Mouse (Mus musculus): Measurements from ENCODE around the gene Plekhh1. TPM values are rescaled to one million over a fixed set of nuclear protein-coding genes. Genes with fewer than 3 reads are reported as not detected.

Gene Plekhh1
- polyA plus RNA-seq, 1 experiment from 2014 or later, result 2.3 TPM

DNA sequence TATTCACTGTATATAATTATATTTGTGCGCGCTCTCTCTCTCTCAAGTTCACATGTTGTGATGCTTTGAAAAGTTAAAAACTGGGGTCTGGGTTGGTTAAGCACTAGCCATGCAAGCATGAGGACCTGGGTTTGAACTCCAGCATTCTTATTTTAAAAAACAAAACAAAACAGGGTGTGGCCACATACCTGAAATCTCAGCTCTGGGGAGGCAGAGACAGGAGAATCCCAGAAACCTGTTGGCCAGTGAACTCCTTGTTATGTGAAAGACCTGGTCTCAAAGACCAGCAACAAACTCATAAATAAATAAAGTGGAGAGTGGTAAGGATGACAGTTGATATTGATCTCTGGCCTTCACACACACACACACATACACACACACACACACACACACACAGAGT lies 5.4 kb downstream of the Plekhh1 start:
- WGBS, result 97% methylated on average over 2 of the region's 2 CpGs
- Histone ChIP-seq H3K9me3 (no peaks in the 10 kb centered on the region), H3K27me3 (replicated peaks) (peaks cover 8% of the 10 kb centered on the region), H3K36me3 (no peaks in the 10 kb centered on the region), H3K4me2 (no peak overlapping the region), H3K4me1 (peaks cover 8% of the 10 kb centered on the region; the same call in 1 of the 2 replicates), H3K4me3 (no peak overlapping the region), H3K9ac (no peak overlapping the region), H3K27ac (replicated peaks) (no peak overlapping the region)
- ATAC-seq (ENCODE audit: extremely low read depth, insufficient number of reproducible peaks, low FRiP score, low TSS enrichment), result no peak

DNA sequence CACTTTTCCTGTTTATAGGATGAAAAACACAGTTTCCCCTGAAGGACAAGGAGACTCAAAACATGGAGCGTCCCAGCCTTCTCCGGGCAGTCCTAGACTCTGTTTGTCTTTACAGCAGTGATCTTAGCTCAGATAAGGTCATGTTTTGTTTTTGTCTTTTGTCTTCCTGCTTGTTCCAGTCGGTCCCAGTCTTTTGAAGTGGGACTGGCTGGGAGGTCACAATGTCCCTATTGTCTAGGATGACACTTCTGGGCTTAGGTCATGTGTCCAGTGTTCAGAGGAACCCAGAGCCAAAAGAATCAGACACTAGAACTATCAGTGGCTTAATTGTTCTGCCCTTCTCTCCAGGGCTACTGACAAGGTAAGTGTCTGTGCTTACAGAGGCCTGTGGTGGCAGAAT lies 6.4 kb downstream of the Plekhh1 start:
- Histone ChIP-seq H3K4me2 (no peak overlapping the region), H3K9me3 (no peaks in the 10 kb centered on the region), H3K36me3 (0 out of 2 replicates have a peak, but pooled peaks cover under 1% of the 10 kb centered on the region), H3K27ac (replicated peaks) (no peak overlapping the region), H3K27me3 (replicated peaks) (peaks cover 8% of the 10 kb centered on the region), H3K4me3 (no peak overlapping the region), H3K4me1 (no peaks in the 10 kb centered on the region), H3K9ac (no peak overlapping the region)
- ATAC-seq (ENCODE audit: extremely low read depth, insufficient number of reproducible peaks, low FRiP score, low TSS enrichment), result no peak
- WGBS, result 37% methylated on average over 3 of the region's 3 CpGs

DNA sequence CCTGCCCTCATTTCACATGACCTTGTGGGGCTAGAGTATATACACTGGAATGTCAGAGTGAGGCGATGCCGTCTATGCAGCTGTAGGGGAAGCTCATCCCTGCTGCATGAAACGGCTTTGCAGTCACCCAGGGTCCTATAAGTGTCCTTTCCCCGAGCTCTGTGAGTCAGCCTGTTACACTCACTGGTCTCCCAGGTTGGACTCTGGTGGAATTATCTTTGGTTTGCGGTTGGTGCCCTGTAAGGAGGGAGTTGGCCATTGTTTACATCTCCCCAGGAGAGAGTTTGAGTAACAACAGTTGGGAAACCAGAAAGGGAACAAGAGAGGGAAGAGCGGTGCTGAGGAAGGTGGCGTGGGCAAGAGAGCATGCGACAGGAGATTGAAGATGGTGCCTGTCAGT lies 10.7 kb downstream of the Plekhh1 start:
- H3K4me1 ChIP-seq, result peaks cover 6% of the 10 kb centered on the region
- no peaks in the 10 kb centered on the region for H3K9me3 ChIP-seq
- H3K9ac ChIP-seq, result no peak overlapping the region
- peaks cover 28% of the 10 kb centered on the region for H3K27me3 ChIP-seq (replicated peaks)
- no peak overlapping the region for H3K4me2 ChIP-seq
- no peak overlapping the region for H3K27ac ChIP-seq (replicated peaks)
- peaks cover 13% of the 10 kb centered on the region for H3K36me3 ChIP-seq
- 65% methylated on average over 8 of the region's 8 CpGs for WGBS
- H3K4me3 ChIP-seq, result no peak overlapping the region
- no peak for ATAC-seq (ENCODE audit: extremely low read depth, insufficient number of reproducible peaks, low FRiP score, low TSS enrichment)

GRCm38 (mm10) chr12:79040201-79040827 lies 11.4 kb downstream of the Plekhh1 start:
- Histone ChIP-seq H3K9me3 (no peaks in the 10 kb centered on the region), H3K9ac (no peak overlapping the region), H3K27ac (replicated peaks) (no peak overlapping the region), H3K27me3 (replicated peaks) (peaks cover 23% of the 10 kb centered on the region), H3K36me3 (peaks cover 14% of the 10 kb centered on the region), H3K4me2 (no peak overlapping the region), H3K4me3 (no peak overlapping the region), H3K4me1 (peaks cover 10% of the 10 kb centered on the region)
- no peak for ATAC-seq (ENCODE audit: extremely low read depth, insufficient number of reproducible peaks, low FRiP score, low TSS enrichment)
- WGBS, result 67% methylated on average over 11 of the region's 11 CpGs

DNA sequence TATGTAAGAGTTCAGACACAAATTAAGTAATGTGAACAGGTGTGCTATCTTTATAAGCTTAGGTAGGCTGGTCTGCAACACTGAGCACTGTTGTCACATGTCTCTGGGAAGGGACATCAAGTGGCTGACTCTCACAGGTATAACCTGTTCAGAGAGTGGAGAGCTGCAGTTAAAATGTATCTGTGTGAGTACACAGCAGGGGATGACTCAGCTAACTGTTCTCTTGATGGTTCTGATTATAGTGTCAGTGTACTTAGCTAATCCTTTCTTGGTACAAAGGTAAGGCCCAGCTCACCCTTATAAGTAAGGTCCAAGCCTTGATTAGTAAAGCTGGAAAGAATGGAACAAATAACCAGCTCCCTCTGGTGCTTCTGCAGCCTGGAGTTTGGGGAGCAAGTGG lies 12.5 kb downstream of the Plekhh1 start:
- H3K9ac ChIP-seq, result no peak overlapping the region
- H3K4me1 ChIP-seq, result peaks cover 10% of the 10 kb centered on the region
- peaks cover 26% of the 10 kb centered on the region for H3K27me3 ChIP-seq (replicated peaks)
- ATAC-seq (ENCODE audit: extremely low read depth, insufficient number of reproducible peaks, low FRiP score, low TSS enrichment), result no peak
- H3K4me2 ChIP-seq, result no peak overlapping the region
- no peaks in the 10 kb centered on the region for H3K9me3 ChIP-seq
- H3K36me3 ChIP-seq, result peaks cover 21% of the 10 kb centered on the region
- H3K27ac ChIP-seq (replicated peaks), result no peak overlapping the region
- no peak overlapping the region for H3K4me3 ChIP-seq

GRCm38 (mm10) chr12:79044668-79045067 lies 15.7 kb downstream of the Plekhh1 start:
- Histone ChIP-seq H3K4me3 (no peak overlapping the region), H3K27ac (replicated peaks) (peak overlapping the region; percentile 32), H3K36me3 (peaks cover 21% of the 10 kb centered on the region), H3K4me1 (peaks cover 26% of the 10 kb centered on the region), H3K9ac (no peak overlapping the region), H3K27me3 (replicated peaks) (peaks cover 37% of the 10 kb centered on the region), H3K4me2 (no peak overlapping the region), H3K9me3 (no peaks in the 10 kb centered on the region)
- 30% methylated on average over 8 of the region's 8 CpGs for WGBS
- ATAC-seq (ENCODE audit: extremely low read depth, insufficient number of reproducible peaks, low FRiP score, low TSS enrichment), result peak; percentile 45; the same call in 1 of the 2 replicates

DNA sequence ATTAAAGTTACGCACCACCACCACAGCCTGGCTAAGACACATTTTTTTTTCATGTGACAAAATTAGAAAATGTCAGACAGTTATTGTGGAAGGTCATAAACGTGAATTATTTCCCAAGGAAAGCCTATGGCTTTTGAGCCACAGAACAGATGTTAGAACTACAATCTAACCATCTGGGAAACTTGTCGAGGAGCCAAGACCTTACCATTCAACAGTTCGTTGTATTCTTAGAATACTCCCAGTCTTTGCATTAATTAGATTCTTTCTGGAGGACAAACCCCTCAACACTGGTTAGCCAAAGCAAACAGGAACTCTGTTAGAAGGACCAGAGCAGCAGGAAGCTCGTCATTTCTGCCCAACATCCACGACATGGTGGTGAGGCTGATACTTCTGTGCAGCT lies 17.2 kb downstream of the Plekhh1 start:
- Histone ChIP-seq H3K9me3 (no peaks in the 10 kb centered on the region), H3K27ac (replicated peaks) (no peak overlapping the region), H3K27me3 (replicated peaks) (peaks cover 42% of the 10 kb centered on the region), H3K36me3 (peaks cover 17% of the 10 kb centered on the region), H3K4me2 (no peak overlapping the region), H3K9ac (no peak overlapping the region), H3K4me1 (peaks cover 41% of the 10 kb centered on the region), H3K4me3 (no peak overlapping the region)
- WGBS, result 63% methylated on average over 6 of the region's 6 CpGs
- no peak for ATAC-seq (ENCODE audit: extremely low read depth, insufficient number of reproducible peaks, low FRiP score, low TSS enrichment)

GRCm38 (mm10) chr12:79047203-79047602 lies 18.2 kb downstream of the Plekhh1 start:
- Histone ChIP-seq H3K4me1 (peaks cover 49% of the 10 kb centered on the region), H3K4me3 (no peak overlapping the region), H3K36me3 (peaks cover 16% of the 10 kb centered on the region), H3K27ac (replicated peaks) (no peak overlapping the region), H3K9me3 (no peaks in the 10 kb centered on the region), H3K4me2 (no peak overlapping the region), H3K27me3 (replicated peaks) (peaks cover 32% of the 10 kb centered on the region), H3K9ac (no peak overlapping the region)
- ATAC-seq (ENCODE audit: extremely low read depth, insufficient number of reproducible peaks, low FRiP score, low TSS enrichment), result no peak
- WGBS, result 87% methylated on average over 7 of the region's 7 CpGs

GRCm38 (mm10) chr12:79048898-79049297 lies 19.9 kb downstream of the Plekhh1 start:
- 27% methylated on average over 1 of the region's 1 CpGs for WGBS
- Histone ChIP-seq H3K27me3 (replicated peaks) (peaks cover 20% of the 10 kb centered on the region), H3K9ac (no peak overlapping the region), H3K4me3 (no peak overlapping the region), H3K36me3 (peaks cover 18% of the 10 kb centered on the region), H3K9me3 (no peaks in the 10 kb centered on the region), H3K4me1 (peaks cover 57% of the 10 kb centered on the region), H3K27ac (replicated peaks) (peak overlapping the region; percentile 29; the same call in 1 of the 2 replicates), H3K4me2 (no peak overlapping the region)
- ATAC-seq (ENCODE audit: extremely low read depth, insufficient number of reproducible peaks, low FRiP score, low TSS enrichment), result no peak

DNA sequence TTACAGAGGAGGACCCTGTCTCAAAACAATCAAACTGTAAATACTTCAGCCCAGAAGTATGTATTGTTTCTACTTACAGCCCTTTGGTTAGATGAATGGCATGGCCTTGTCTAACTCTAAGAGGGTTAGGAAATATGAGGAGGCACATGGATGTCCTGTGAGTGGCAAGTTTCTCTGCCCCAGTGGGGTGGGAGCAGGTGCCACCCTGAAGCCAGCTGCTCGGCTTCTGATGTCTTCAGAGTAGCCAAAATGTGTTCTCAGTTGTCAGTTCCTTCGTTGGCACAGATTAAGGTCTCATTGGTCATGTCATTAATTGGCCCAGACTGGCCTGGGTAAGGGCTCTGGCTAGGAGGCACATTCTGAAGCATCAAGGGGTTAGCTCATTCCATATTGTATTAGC lies 20.8 kb downstream of the Plekhh1 start:
- no peak for ATAC-seq (ENCODE audit: extremely low read depth, insufficient number of reproducible peaks, low FRiP score, low TSS enrichment)
- Histone ChIP-seq H3K27ac (replicated peaks) (no peak overlapping the region), H3K4me3 (no peak overlapping the region), H3K9me3 (no peaks in the 10 kb centered on the region), H3K4me1 (peaks cover 58% of the 10 kb centered on the region), H3K9ac (no peak overlapping the region), H3K27me3 (replicated peaks) (peaks cover 20% of the 10 kb centered on the region), H3K36me3 (peaks cover 27% of the 10 kb centered on the region), H3K4me2 (no peak overlapping the region)
- whole genome bisulfite sequencing, result 80% methylated on average over 2 of the region's 2 CpGs

DNA sequence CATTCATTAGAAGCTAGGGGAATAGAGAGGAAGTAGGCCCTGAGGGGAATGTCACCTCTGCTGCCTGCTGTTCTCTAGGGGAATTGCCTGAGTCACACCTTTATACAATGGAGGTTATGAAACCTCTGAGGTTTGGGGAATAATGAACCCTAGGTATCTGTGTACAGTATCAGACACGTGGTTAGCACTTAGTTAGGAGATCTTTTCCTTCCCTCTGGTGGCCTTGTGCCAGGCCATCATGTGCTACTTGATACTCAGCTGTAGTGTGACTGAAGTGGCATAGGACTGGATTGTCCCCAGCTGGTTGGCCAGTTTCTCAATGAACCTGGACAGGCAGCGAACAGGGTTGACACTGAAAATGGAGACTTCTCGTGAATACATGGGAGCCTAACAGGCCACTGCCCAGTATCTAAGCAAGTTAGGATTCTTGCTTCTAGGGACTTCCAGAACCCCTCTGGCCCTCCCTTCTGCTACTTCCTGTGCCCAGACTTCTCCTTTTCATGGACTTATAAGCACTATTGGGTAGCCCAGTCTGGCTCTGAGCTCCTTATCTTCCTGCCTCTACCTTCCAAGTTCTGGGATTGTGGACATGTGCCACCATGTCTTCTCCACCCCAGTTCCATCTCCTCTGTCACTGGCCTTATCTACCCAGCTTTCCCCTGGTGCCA lies 21.7 kb downstream of the Plekhh1 start:
- Histone ChIP-seq H3K27me3 (replicated peaks) (peaks cover 20% of the 10 kb centered on the region), H3K9ac (no peak overlapping the region), H3K4me1 (peaks cover 64% of the 10 kb centered on the region), H3K27ac (replicated peaks) (no peak overlapping the region), H3K4me3 (no peak overlapping the region), H3K36me3 (peaks cover 22% of the 10 kb centered on the region), H3K4me2 (no peak overlapping the region), H3K9me3 (no peaks in the 10 kb centered on the region)
- ATAC-seq (ENCODE audit: extremely low read depth, insufficient number of reproducible peaks, low FRiP score, low TSS enrichment), result no peak
- 55% methylated on average over 3 of the region's 3 CpGs for WGBS

- H3K4me3 ChIP-seq, result no peak overlapping the region
- WGBS, result 72% methylated on average over 2 of the region's 2 CpGs
- peaks cover 12% of the 10 kb centered on the region for H3K27me3 ChIP-seq (replicated peaks)
- 0 out of 2 replicates have a peak overlapping the region, but pooled peaks have one; percentile 24 for H3K9ac ChIP-seq
- ATAC-seq (ENCODE audit: extremely low read depth, insufficient number of reproducible peaks, low FRiP score, low TSS enrichment), result no peak
- H3K36me3 ChIP-seq, result peaks cover 24% of the 10 kb centered on the region
- H3K27ac ChIP-seq (replicated peaks), result no peak overlapping the region
- H3K9me3 ChIP-seq, result no peaks in the 10 kb centered on the region
- peaks cover 68% of the 10 kb centered on the region for H3K4me1 ChIP-seq
- no peak overlapping the region for H3K4me2 ChIP-seq
These were observed 23.1 kb downstream of the Plekhh1 start for GRCm38 (mm10) chr12:79052073-79052472.
